Mouse (Mus musculus) hindbrain, embryonic 10.5 days (tissue): ENCODE results near the gene Ccdc61. TPM values are rescaled to one million over a fixed set of nuclear protein-coding genes. Genes with fewer than 3 reads are reported as not detected.

Experiments used
- DNase-seq: peaks from one replicate; pipeline ENCODE4 v3.0.0-alpha.2; 2017; ENCODE audit warnings: low spot score
- H3K27ac ChIP-seq: fragments of 300-500 bp; sonication (generic); 2 replicates; pipeline ENCODE4 v1.5.1; 2016; ENCODE audit warnings: mild to moderate bottlenecking, moderate library complexity
- H3K27me3 ChIP-seq: fragments of 300-500 bp; sonication (generic); 2 replicates; pipeline ENCODE4 v1.6.1; 2016; ENCODE audit warnings: mild to moderate bottlenecking; ENCODE audit not compliant: poor library complexity, insufficient read depth, severe bottlenecking
- H3K36me3 ChIP-seq: fragments of 300-500 bp; sonication (generic); 2 replicates; pipeline ENCODE4 v1.6.1; 2016; ENCODE audit warnings: mild to moderate bottlenecking, moderate library complexity
- H3K4me1 ChIP-seq: fragments of 300-500 bp; sonication (generic); replicated peaks from 2 replicates; pipeline ENCODE4 v1.6.1; 2016; ENCODE audit warnings: mild to moderate bottlenecking
- H3K4me3 ChIP-seq: fragments of 300-500 bp; sonication (generic); 2 replicates; pipeline ENCODE4 v1.5.1; 2016; ENCODE audit warnings: mild to moderate bottlenecking, moderate library complexity
- H3K9me3 ChIP-seq: fragments of 300-500 bp; sonication (generic); 2 replicates; pipeline ENCODE4 v1.6.1; 2016; ENCODE audit warnings: mild to moderate bottlenecking, moderate library complexity
- WGBS: fragments of 180-500 bp; shearing (Covaris S2); methylation state at CpG from one replicate; pipeline ENCODE4 v1.1.7; 2016; 5-methylcytosine and 5-hydroxymethylcytosine counted together
- polyA plus RNA-seq: library from polyadenylated mRNA; unstranded; fragments of >200 nt; fragmentation: Nextera tagmentation; extraction: Ambion mirVana; gene quantifications from 2 replicates; pipeline ENCODE4 v1.2.1, GENCODE M21; 2016

The Ccdc61 gene
- polyA plus RNA-seq, 1 experiment from 2014 or later, result 39.2 TPM

- no peaks in the 10 kb centered on the region for H3K36me3 ChIP-seq
- H3K27ac ChIP-seq, result peak overlapping the region; percentile 98
- 50% methylated on average over 6 of the region's 6 CpGs for WGBS
- no peak for DNase-seq
- H3K27me3 ChIP-seq, result peaks cover 23% of the 10 kb centered on the region
- H3K9me3 ChIP-seq, result no peaks in the 10 kb centered on the region
- H3K4me1 ChIP-seq, result peaks cover 63% of the 10 kb centered on the region
- H3K4me3 ChIP-seq, result peak overlapping the region; percentile 94
Measured at GRCm38 (mm10) chr7:18926911-18927310, 16.7 kb upstream of the Ccdc61 start.

GRCm38 (mm10) chr7:18926041-18926790 is 16.0 kb upstream of the Ccdc61 start:
- DNase-seq, result peak; percentile 42
- Histone ChIP-seq H3K9me3 (no peaks in the 10 kb centered on the region), H3K27ac (peak overlapping the region; percentile 98), H3K27me3 (peaks cover 26% of the 10 kb centered on the region), H3K36me3 (no peaks in the 10 kb centered on the region), H3K4me3 (peak overlapping the region; percentile 94), H3K4me1 (peaks cover 70% of the 10 kb centered on the region)
- 1% methylated on average over 42 of the region's 42 CpGs for whole genome bisulfite sequencing

GRCm38 (mm10) chr7:18925162-18925938 is 15.1 kb upstream of the Ccdc61 start, which contains the start of gene Nova2:
Nova2 (plus strand) TSS chr7:18925888.
- peak within 1 kb of the TSS; percentile 94 for H3K4me3 ChIP-seq
- no peaks in the 10 kb centered on the region for H3K36me3 ChIP-seq
- peak; percentile 97 for DNase-seq
- no peaks in the 10 kb centered on the region for H3K9me3 ChIP-seq
- WGBS, result under 1% methylated on average over 29 of the region's 45 CpGs
- peak within 1 kb of the TSS; percentile 98 for H3K27ac ChIP-seq
- H3K27me3 ChIP-seq, result peaks cover 26% of the 10 kb centered on the region
- H3K4me1 ChIP-seq, result peaks cover 74% of the 10 kb centered on the region

- Histone ChIP-seq H3K27ac (peak overlapping the region; percentile 88), H3K9me3 (no peaks in the 10 kb centered on the region), H3K4me1 (peaks cover 74% of the 10 kb centered on the region), H3K27me3 (peaks cover 26% of the 10 kb centered on the region), H3K4me3 (peak overlapping the region; percentile 29), H3K36me3 (no peaks in the 10 kb centered on the region)
- DNase-seq, result peak; percentile 20
- 8% methylated on average over 8 of the region's 8 CpGs for WGBS
Measured at GRCm38 (mm10) chr7:18924321-18924720, 14.1 kb upstream of the Ccdc61 start.

- peaks cover 26% of the 10 kb centered on the region for H3K27me3 ChIP-seq
- DNase-seq, result peak; percentile 71
- peak overlapping the region; percentile 29 for H3K4me3 ChIP-seq
- H3K4me1 ChIP-seq, result peaks cover 74% of the 10 kb centered on the region
- no peaks in the 10 kb centered on the region for H3K36me3 ChIP-seq
- 20% methylated on average over 4 of the region's 4 CpGs for WGBS
- H3K27ac ChIP-seq, result peak overlapping the region; percentile 88
- H3K9me3 ChIP-seq, result no peaks in the 10 kb centered on the region
Measured at GRCm38 (mm10) chr7:18923711-18924191, 13.5 kb upstream of the Ccdc61 start.

- H3K9me3 ChIP-seq, result no peaks in the 10 kb centered on the region
- H3K36me3 ChIP-seq, result no peaks in the 10 kb centered on the region
- 68% methylated on average over 11 of the region's 11 CpGs for WGBS
- H3K27me3 ChIP-seq, result peaks cover 26% of the 10 kb centered on the region
- H3K27ac ChIP-seq, result peak overlapping the region; percentile 88
- H3K4me3 ChIP-seq, result peak overlapping the region; percentile 29; the same call in 1 of the 2 replicates
- DNase-seq, result no peak
- H3K4me1 ChIP-seq, result peaks cover 74% of the 10 kb centered on the region
Measured at GRCm38 (mm10) chr7:18923267-18923666, 13.1 kb upstream of the Ccdc61 start.

- Histone ChIP-seq H3K27ac (peak overlapping the region; percentile 88), H3K4me1 (peaks cover 69% of the 10 kb centered on the region), H3K27me3 (peaks cover 26% of the 10 kb centered on the region), H3K4me3 (peak overlapping the region; percentile 21; the same call in 1 of the 2 replicates), H3K9me3 (no peaks in the 10 kb centered on the region), H3K36me3 (no peaks in the 10 kb centered on the region)
- peak; percentile 47 for DNase-seq
- 38% methylated on average over 5 of the region's 5 CpGs for WGBS
Measured at GRCm38 (mm10) chr7:18922807-18923206, 12.6 kb upstream of the Ccdc61 start.

GRCm38 (mm10) chr7:18921069-18921468 is 10.9 kb upstream of the Ccdc61 start:
- 1% methylated on average over 12 of the region's 12 CpGs for WGBS
- H3K36me3 ChIP-seq, result no peaks in the 10 kb centered on the region
- H3K4me3 ChIP-seq, result peak overlapping the region; percentile 29
- H3K27ac ChIP-seq, result peak overlapping the region; percentile 88
- 0 out of 2 replicates have a peak, but pooled peaks cover 3% of the 10 kb centered on the region for H3K9me3 ChIP-seq
- peaks cover 52% of the 10 kb centered on the region for H3K4me1 ChIP-seq
- H3K27me3 ChIP-seq, result peaks cover 14% of the 10 kb centered on the region; the same call in 1 of the 2 replicates
- DNase-seq, result peak; percentile 58

GRCm38 (mm10) chr7:18917931-18918330 is 7.7 kb upstream of the Ccdc61 start:
- Histone ChIP-seq H3K4me3 (no peak overlapping the region), H3K4me1 (peaks cover 22% of the 10 kb centered on the region), H3K36me3 (no peaks in the 10 kb centered on the region), H3K27ac (no peak overlapping the region), H3K27me3 (peaks cover 7% of the 10 kb centered on the region; the same call in 1 of the 2 replicates), H3K9me3 (0 out of 2 replicates have a peak, but pooled peaks cover 3% of the 10 kb centered on the region)
- DNase-seq, result no peak
- WGBS, result 73% methylated on average over 3 of the region's 3 CpGs

GRCm38 (mm10) chr7:18916254-18916653 is 6.0 kb upstream of the Ccdc61 start:
- Histone ChIP-seq H3K36me3 (no peaks in the 10 kb centered on the region), H3K4me1 (peaks cover 7% of the 10 kb centered on the region), H3K9me3 (0 out of 2 replicates have a peak, but pooled peaks cover 3% of the 10 kb centered on the region), H3K27me3 (no peaks in the 10 kb centered on the region), H3K4me3 (no peak overlapping the region), H3K27ac (no peak overlapping the region)
- no peak for DNase-seq
- 64% methylated on average over 4 of the region's 4 CpGs for WGBS

GRCm38 (mm10) chr7:18909797-18910196 is 418 bp downstream of the Ccdc61 start:
- Histone ChIP-seq H3K27me3 (no peaks in the 10 kb centered on the region), H3K9me3 (no peaks in the 10 kb centered on the region), H3K27ac (peak overlapping the region; percentile 83), H3K36me3 (peaks cover 19% of the 10 kb centered on the region), H3K4me1 (peaks cover 32% of the 10 kb centered on the region), H3K4me3 (peak overlapping the region; percentile 80)
- 9% methylated on average over 17 of the region's 17 CpGs for WGBS
- no peak for DNase-seq

- Histone ChIP-seq H3K36me3 (peaks cover 61% of the 10 kb centered on the region), H3K27ac (no peak overlapping the region), H3K4me1 (peaks cover 23% of the 10 kb centered on the region), H3K27me3 (no peaks in the 10 kb centered on the region), H3K4me3 (no peak overlapping the region), H3K9me3 (no peaks in the 10 kb centered on the region)
- no peak for DNase-seq
- 79% methylated on average over 3 of the region's 3 CpGs for WGBS
Measured at GRCm38 (mm10) chr7:18904971-18905370, 5.2 kb downstream of the Ccdc61 start.
